Mouse (Mus musculus): ENCODE results near the gene Oxct1.
A peak's percentile ranks its signal among the peaks of the same experiment; 100 is the strongest.

Oxct1 gene

DNA sequence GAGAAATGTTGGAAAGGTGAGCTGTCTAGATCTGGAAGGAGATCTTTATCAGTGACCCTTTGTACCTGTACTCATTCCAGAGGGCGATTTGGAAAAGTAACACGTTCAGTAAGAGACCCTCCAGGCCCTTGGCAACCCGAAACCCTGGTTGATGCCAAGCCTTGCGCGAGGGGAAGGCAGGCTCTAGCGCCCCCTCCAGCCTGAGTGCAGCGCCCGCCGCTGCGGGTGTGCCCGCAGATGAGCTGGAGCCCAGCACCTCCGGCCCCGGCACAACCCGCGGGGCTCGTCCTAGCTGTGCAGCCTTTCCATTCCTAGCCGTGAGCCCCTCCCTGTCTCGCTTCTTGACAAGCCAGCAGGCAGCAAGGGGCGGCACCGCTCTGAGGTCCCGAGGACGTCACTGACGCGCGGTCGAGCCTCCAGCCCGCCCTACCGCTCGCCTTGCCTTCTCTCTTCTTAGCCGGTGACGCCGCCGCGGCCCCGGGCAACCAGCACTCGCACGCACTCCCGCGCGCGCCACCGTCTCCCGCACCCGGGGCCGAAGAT lies at the start of gene Oxct1:
TSS of gene Oxct1 (plus strand) at position 153 of the 543 bp plus-strand sequence.
- peak; percentile 94 for ATAC-seq (ENCODE audit: insufficient number of reproducible peaks, low FRiP score, low TSS enrichment)

DNA sequence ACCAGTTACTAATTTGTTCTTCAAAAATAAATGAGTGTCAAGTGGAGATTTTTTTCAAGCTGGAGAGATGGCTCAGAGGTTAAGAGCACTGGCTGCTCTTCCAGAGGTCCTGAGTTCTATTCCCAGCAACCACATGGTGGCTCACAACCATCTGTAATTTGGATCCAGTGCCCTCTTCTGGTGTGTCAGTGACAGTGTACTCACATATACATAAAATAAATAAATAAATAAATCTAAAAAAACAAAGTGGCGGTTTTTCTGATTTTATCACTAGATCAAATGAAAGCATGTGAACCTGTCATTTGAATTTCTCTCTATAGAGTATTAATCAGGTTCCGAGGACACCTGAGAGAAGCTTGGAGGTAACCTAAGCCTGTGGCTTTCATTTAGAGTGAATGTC lies 47.9 kb upstream of the Oxct1 start:
- ATAC-seq (ENCODE audit: insufficient number of reproducible peaks, low FRiP score, low TSS enrichment) = no peak

GRCm38 (mm10) chr15:3979061-3979848 lies 46.9 kb upstream of the Oxct1 start, which contains the start of gene Fbxo4:
TSS of gene Fbxo4 (minus strand) at chr15:3979573.
- ATAC-seq (ENCODE audit: insufficient number of reproducible peaks, low FRiP score, low TSS enrichment) = peak; percentile 97

GRCm38 (mm10) chr15:3979871-3980270 lies 46.3 kb upstream of the Oxct1 start:
- ATAC-seq (ENCODE audit: insufficient number of reproducible peaks, low FRiP score, low TSS enrichment) = no peak

DNA sequence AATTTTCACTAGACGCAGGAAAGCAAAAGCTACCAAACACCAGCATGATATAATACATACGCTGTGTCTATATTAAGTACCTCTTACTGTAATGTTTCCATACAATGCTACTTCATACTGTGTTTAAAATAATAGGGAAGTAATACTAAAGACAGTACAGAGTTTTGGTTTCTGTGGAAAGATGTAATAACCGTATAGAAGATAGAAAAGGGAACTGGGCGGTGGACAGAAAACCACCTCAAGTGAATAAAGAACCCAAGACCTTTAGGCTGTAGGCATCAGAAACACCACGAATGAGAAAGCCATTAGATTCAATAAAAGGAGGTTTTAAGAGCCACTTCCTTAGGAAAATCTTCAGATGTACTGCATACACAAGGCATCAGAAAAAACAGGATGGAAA lies 43.5 kb upstream of the Oxct1 start:
- no peak for ATAC-seq (ENCODE audit: insufficient number of reproducible peaks, low FRiP score, low TSS enrichment)

DNA sequence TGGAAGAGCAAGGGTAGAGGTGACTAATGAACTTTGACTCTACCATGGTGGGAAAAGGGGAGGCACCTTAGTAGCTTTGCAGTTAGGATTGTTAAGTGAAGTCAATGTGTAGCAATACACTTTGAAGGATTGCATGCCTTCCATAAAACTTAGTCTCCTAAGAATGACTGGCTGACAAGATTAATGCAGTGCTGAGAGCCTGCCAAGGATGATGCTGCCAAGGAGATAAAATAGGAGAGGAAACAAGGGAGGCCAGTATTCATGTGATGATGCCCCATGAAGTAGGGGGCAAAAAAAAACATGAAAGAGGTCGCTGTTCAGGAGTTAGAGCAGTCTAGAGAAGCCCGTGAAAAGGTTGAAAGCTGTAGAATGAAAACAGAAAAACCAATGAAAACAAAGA lies 41.3 kb upstream of the Oxct1 start:
- ATAC-seq (ENCODE audit: insufficient number of reproducible peaks, low FRiP score, low TSS enrichment) = no peak

- ATAC-seq (ENCODE audit: insufficient number of reproducible peaks, low FRiP score, low TSS enrichment) = no peak
Measured at GRCm38 (mm10) chr15:3987981-3988380, 38.2 kb upstream of the Oxct1 start.

DNA sequence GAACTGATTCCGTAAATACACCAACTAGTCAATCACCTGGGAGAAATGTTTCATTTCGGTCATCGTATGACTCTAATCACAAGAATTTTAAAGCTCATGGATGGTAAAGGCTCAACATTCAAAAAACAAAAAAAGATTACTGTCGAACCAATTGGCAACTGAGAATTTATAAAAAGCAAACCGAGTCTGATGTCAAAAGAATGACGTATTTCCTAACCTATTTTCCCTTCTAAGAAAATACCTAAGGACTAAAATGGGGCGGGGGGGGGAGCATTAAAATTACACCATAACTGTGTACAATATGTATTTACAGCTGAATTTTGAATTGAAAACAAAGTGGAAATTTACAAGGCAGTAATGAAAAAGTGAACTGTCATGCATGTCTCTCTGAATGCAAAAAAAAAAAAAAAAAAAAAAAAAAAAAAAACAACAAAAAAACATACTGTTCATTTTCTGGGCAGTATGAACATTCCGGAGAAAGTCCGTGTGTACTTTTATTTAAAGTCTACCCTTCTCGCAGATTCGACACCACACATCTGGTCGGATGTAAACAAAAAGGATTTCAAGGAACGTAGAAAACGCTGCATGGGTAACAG lies 31.2 kb upstream of the Oxct1 start:
- no peak for ATAC-seq (ENCODE audit: insufficient number of reproducible peaks, low FRiP score, low TSS enrichment)

DNA sequence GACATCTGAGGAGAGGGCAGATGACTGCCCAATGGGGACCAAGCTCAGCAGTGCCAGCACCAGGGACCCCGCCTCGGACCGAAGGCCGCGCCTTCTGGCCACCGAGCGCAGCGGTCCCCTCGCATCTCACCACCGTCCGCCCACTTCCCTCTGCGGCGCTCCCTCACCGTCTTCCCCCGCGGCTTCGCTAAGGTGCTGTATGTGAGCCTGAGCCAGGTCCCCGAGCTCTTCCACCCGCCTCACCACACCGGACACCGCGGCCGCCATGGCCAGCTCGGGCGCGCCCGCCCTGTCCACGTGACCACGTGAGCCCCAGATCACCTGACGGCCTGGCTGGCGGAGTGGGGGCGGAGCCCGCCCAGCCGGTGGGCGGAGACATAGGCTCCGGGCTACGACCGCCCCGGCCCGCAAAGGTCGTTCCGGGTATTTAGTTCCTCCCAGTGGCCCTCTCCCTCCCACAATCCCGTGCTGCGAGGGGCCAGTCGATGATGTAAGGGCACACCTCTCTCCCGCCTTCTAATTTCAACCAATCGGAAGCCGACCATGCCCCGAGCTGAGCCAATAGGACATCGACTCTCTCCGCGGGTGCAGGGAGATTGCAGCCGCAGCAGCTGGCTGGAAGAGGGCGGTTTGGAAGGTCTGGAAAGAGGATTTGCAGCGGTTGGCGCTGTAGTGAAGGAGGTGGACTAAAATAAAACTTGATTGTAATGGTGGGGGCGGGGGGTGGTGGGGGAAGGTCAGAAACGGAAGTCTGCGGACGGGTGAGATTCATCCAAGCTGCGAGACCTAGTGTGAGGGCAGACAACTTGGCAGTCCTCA lies 30.5 kb upstream of the Oxct1 start, which contains the start of gene AW549877:
TSS of gene AW549877 (minus strand) at position 297 of the 819 bp plus-strand sequence.
- peak; percentile 99 for ATAC-seq (ENCODE audit: insufficient number of reproducible peaks, low FRiP score, low TSS enrichment)

GRCm38 (mm10) chr15:3996267-3997010 lies 29.7 kb upstream of the Oxct1 start:
- no peak for ATAC-seq (ENCODE audit: insufficient number of reproducible peaks, low FRiP score, low TSS enrichment)

DNA sequence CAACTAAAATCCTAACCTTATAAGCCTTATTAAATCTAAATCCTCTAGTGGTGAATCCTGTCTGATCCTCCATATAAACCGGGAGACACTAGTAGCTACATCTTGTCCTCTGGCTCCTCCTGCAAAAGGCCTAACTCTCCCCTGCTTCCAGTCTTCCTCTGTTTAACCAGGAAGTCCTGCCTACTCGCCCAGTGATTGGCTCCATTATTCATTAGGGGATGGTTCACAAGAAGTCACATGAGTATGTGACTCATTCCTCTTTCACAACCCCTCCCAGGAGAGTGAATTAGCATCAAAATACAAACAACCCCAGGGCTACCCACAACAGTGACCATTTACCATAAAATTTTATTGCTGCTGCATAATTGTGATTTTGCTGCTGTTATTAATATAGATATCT lies 27.0 kb upstream of the Oxct1 start:
- ATAC-seq (ENCODE audit: insufficient number of reproducible peaks, low FRiP score, low TSS enrichment) = no peak

GRCm38 (mm10) chr15:4000536-4000935 lies 25.6 kb upstream of the Oxct1 start:
- ATAC-seq (ENCODE audit: insufficient number of reproducible peaks, low FRiP score, low TSS enrichment) = no peak

- ATAC-seq (ENCODE audit: insufficient number of reproducible peaks, low FRiP score, low TSS enrichment) = no peak
Measured at GRCm38 (mm10) chr15:4013873-4014272, 12.3 kb upstream of the Oxct1 start.

- ATAC-seq (ENCODE audit: insufficient number of reproducible peaks, low FRiP score, low TSS enrichment) = no peak
Measured at GRCm38 (mm10) chr15:4020711-4021110, 5.5 kb upstream of the Oxct1 start.

DNA sequence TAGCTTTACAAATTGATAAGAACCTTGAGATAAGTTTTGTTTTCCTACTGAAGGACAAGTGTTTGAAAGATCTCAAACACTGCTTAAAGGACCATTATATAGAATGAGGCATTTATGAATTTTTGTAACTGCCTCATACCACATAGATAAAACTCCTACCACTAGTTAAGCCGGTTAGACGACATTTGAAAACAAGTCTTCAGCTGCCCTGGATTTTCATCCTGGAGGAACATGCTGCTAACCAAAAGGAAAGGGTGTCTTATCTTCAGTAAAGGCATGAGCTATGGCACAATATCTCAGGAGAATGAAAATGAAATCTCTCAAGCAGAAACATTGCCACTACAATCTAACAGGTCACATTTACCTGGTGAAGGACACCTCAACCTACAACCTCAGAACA lies 2.4 kb upstream of the Oxct1 start:
- no peak for ATAC-seq (ENCODE audit: insufficient number of reproducible peaks, low FRiP score, low TSS enrichment)

GRCm38 (mm10) chr15:4024726-4025507 lies 1.3 kb upstream of the Oxct1 start:
- no peak for ATAC-seq (ENCODE audit: insufficient number of reproducible peaks, low FRiP score, low TSS enrichment)

DNA sequence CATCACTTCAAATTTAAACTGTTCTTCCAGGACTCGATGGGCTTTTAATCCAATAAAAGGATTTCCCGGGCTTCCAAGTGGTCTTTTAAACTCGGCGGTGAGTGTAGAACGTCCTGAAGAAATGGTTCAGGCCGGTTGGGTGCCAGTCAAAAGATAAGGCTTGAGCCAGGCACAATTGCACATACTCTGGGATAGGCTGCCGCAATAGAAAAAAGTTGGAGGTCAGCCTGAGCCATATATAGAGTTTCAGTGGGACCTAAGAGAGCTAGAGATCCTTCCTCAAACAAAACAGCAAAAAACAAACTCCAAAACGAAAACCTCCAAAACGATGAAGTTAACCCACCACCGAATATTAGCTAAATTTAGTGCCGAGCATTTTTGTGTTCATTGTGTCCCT lies 677 bp upstream of the Oxct1 start:
- no peak for ATAC-seq (ENCODE audit: insufficient number of reproducible peaks, low FRiP score, low TSS enrichment)

DNA sequence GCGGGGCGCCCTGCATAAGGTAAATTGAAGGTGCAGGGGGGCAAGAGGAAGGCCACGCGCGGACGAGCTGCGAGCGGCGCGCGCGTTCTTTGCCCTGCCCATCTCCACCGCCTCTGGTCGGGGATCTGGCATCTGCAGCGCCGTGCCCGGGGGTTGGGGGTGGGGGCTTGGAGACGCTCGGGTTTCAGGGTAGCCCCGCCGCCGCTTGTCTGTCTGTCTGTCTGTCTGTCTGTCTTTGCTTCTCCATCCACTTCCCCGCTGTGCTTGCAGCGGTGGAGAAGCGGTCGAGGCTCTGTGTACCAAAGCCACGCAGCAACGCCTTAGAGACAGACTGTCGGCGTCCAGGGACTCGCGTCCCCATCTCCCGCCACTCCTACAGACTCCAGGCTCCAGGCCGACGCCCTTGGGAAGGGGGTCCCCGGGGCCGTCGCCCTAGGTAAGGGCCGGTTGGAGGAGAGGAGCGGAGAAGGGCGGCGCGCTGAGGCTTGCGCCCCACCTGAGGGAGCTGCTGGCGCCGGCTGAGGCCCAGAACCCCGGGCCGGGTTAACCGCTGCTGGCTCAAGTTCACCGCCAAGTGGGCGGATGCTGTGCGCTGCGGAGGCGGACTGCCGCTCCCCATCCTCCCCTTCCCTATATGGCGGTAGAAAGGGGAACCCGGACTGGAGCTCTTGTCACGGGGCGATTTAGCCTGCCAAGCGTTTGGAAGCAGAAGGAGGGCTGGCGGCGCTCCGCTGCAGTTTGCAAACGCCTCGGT lies 825 bp downstream of the Oxct1 start:
- ATAC-seq (ENCODE audit: insufficient number of reproducible peaks, low FRiP score, low TSS enrichment) = peak; percentile 74

Measured in cerebellum, adult (tissue).